Mouse (Mus musculus): ENCODE results near the gene Olfr796.

DNA sequence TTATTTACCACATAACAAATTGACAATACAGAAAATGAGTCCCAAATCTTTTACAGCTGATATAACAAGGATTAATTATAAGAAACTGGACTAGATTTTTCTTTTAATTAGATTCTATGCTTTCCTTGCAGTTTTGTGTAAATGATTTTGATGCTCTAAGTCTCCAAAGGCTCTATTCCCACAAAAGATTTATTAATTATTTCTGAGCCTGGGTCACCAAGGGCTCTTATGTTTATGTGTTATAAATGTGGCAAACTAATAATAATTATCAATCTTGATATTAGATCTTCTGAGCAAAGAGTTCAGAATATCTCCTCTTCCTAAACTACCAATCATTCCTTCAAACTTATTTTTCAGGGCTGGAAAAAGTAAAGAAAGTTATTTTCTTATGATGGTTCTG, 45.0 kb upstream of the Olfr796 start, which contains the start of gene Olfr800:
- no peak for TF ChIP-seq CTCF (conservative IDR thresholded peaks at IDR 0.05; ENCODE audit: low read length)
- no peak for TF ChIP-seq NANOG (IDR thresholded peaks at IDR 0.05; ENCODE audit: borderline replicate concordance, low read length)

Data from E14TG2a.4 (cell line).